Mouse (Mus musculus) kidney, embryonic 14.5 days (tissue): ENCODE data around the gene Hkdc1. TPM values are rescaled to one million over a fixed set of nuclear protein-coding genes. Genes with fewer than 3 reads are reported as not detected.

Experiments
- ATAC-seq: fragments of 200-750 bp; cut with Nextera tagmentation; 2 replicates; pipeline ENCODE4 v1.8.0; 2017; ENCODE audit warnings: moderate number of reproducible peaks, mild to moderate bottlenecking, moderate TSS enrichment, moderate library complexity; ENCODE audit not compliant: low FRiP score, low TSS enrichment
- H3K27ac ChIP-seq: fragments of 300-500 bp; sonication (generic); 2 replicates; pipeline ENCODE4 v1.5.1; 2014; ENCODE audit warnings: low read depth, mild to moderate bottlenecking, low read length, moderate library complexity, mixed read lengths
- H3K27me3 ChIP-seq: fragments of 300-500 bp; sonication (generic); 2 replicates; pipeline ENCODE4 v1.6.1; 2014; ENCODE audit warnings: mild to moderate bottlenecking, low read length; ENCODE audit not compliant: control insufficient read depth, insufficient read depth
- H3K36me3 ChIP-seq: fragments of 300-500 bp; sonication (generic); 2 replicates; pipeline ENCODE4 v1.6.1; 2014; ENCODE audit warnings: low read length, mixed read lengths; ENCODE audit not compliant: control insufficient read depth, insufficient read depth
- H3K4me1 ChIP-seq: fragments of 300-500 bp; sonication (generic); 2 replicates; pipeline ENCODE4 v1.6.1; 2014; ENCODE audit warnings: low read length, mixed read lengths; ENCODE audit not compliant: control insufficient read depth, insufficient read depth
- H3K4me2 ChIP-seq: fragments of 300-500 bp; sonication (generic); replicated peaks from 2 replicates; pipeline ENCODE4 v1.6.1; 2014; ENCODE audit warnings: low read depth, mild to moderate bottlenecking, low read length
- H3K4me3 ChIP-seq: fragments of 300-500 bp; sonication (generic); 2 replicates; pipeline ENCODE4 v1.5.1; 2014; ENCODE audit warnings: mild to moderate bottlenecking, low read length
- H3K9ac ChIP-seq: fragments of 300-500 bp; sonication (generic); 2 replicates; pipeline ENCODE4 v1.6.1; 2014; ENCODE audit warnings: low read depth, mild to moderate bottlenecking, low read length, moderate library complexity
- H3K9me3 ChIP-seq: fragments of 300-500 bp; sonication (generic); 2 replicates; pipeline ENCODE4 v1.6.1; 2016; ENCODE audit warnings: low read length; ENCODE audit not compliant: control insufficient read depth
- WGBS: fragments of 180-500 bp; shearing (Covaris S2); extraction: QIAGEN DNeasy Blood & Tissue Kit; methylation state at CpG from one replicate; pipeline ENCODE4 v1.1.7; 2014; 5-methylcytosine and 5-hydroxymethylcytosine counted together
- polyA plus RNA-seq: library from polyadenylated mRNA; unstranded; fragments of >200 nt; fragmentation: Nextera tagmentation; extraction: Ambion mirVana; gene quantifications from 2 replicates; pipeline ENCODE4 v1.2.1, GENCODE M21; 2014

The Hkdc1 gene
- polyA plus RNA-seq, 1 experiment from 2014 or later, result 1.7 TPM

- H3K4me1 ChIP-seq, result peaks cover 37% of the 10 kb centered on the region; the same call in 1 of the 2 replicates
- H3K4me3 ChIP-seq, result no peak overlapping the region
- H3K36me3 ChIP-seq, result no peaks in the 10 kb centered on the region
- no peak for ATAC-seq
- no peak overlapping the region for H3K9ac ChIP-seq
- H3K27me3 ChIP-seq, result no peaks in the 10 kb centered on the region
- 20% methylated on average over 12 of the region's 12 CpGs for WGBS
- peak overlapping the region; percentile 33; the same call in 1 of the 2 replicates for H3K27ac ChIP-seq
- H3K4me2 ChIP-seq, result no peak overlapping the region
- H3K9me3 ChIP-seq, result no peaks in the 10 kb centered on the region
Observed at GRCm38 (mm10) chr10:62336601-62337578, 85.4 kb downstream of the Hkdc1 start.

- Histone ChIP-seq H3K27me3 (no peaks in the 10 kb centered on the region), H3K9ac (no peak overlapping the region), H3K4me1 (peaks cover 38% of the 10 kb centered on the region), H3K4me2 (no peak overlapping the region), H3K9me3 (no peaks in the 10 kb centered on the region), H3K36me3 (no peaks in the 10 kb centered on the region), H3K27ac (no peak overlapping the region), H3K4me3 (no peak overlapping the region)
- no peak for ATAC-seq
- 24% methylated on average over 6 of the region's 6 CpGs for WGBS
Observed at GRCm38 (mm10) chr10:62335423-62335776, 86.9 kb downstream of the Hkdc1 start.

GRCm38 (mm10) chr10:62334686-62335422 is 87.4 kb downstream of the Hkdc1 start:
- Histone ChIP-seq H3K4me1 (peaks cover 41% of the 10 kb centered on the region), H3K36me3 (no peaks in the 10 kb centered on the region), H3K4me3 (no peak overlapping the region), H3K27ac (no peak overlapping the region), H3K9me3 (no peaks in the 10 kb centered on the region), H3K4me2 (no peak overlapping the region), H3K9ac (no peak overlapping the region), H3K27me3 (no peaks in the 10 kb centered on the region)
- 66% methylated on average over 20 of the region's 20 CpGs for WGBS
- no peak for ATAC-seq

GRCm38 (mm10) chr10:62333269-62333668 is 89.0 kb downstream of the Hkdc1 start:
- Histone ChIP-seq H3K9me3 (no peaks in the 10 kb centered on the region), H3K36me3 (no peaks in the 10 kb centered on the region), H3K9ac (no peak overlapping the region), H3K4me1 (peaks cover 33% of the 10 kb centered on the region), H3K27me3 (no peaks in the 10 kb centered on the region), H3K4me3 (no peak overlapping the region), H3K27ac (no peak overlapping the region), H3K4me2 (no peak overlapping the region)
- ATAC-seq, result no peak
- WGBS, result 83% methylated on average over 14 of the region's 14 CpGs

Other genes starting within 250 kb of the Hkdc1 start
- gene Tspan15, start 191.2 kb downstream of the Hkdc1 start, polyA plus RNA-seq, result 31.4 and 36.0 TPM in 2 replicates
- gene Tacr2, start 170.1 kb downstream of the Hkdc1 start, polyA plus RNA-seq, result not detected in 2 replicates
- 14.2 and 31.4 TPM in 2 replicates for gene Hk1, start 42.6 kb downstream of the Hkdc1 start, polyA plus RNA-seq
- gene 4930507D05Rik, start 27.0 kb upstream of the Hkdc1 start, polyA plus RNA-seq, result 0.79 and 0.83 TPM in 2 replicates
- 23.3 and 32.6 TPM in 2 replicates for gene Supv3l1, start 27.2 kb upstream of the Hkdc1 start, polyA plus RNA-seq
- gene Vps26a, start 64.3 kb upstream of the Hkdc1 start, polyA plus RNA-seq, result 59.9 and 83.4 TPM in 2 replicates
- gene Srgn, start 105.0 kb upstream of the Hkdc1 start, polyA plus RNA-seq, result 5.7 and 9.2 TPM in 2 replicates
- 32.4 and 41.5 TPM in 2 replicates for gene Kif1bp, start 156.0 kb upstream of the Hkdc1 start, polyA plus RNA-seq
- gene Ddx21, start 179.8 kb upstream of the Hkdc1 start, polyA plus RNA-seq, result 23.4 and 36.3 TPM in 2 replicates
- 101 and 138 TPM in 2 replicates for gene Ddx50, start 228.7 kb upstream of the Hkdc1 start, polyA plus RNA-seq